8 mouse cellular contexts compared by ENCODE assay signal in genomic region chr7:129653791-129654271, GRCm38 (mm10).
DNase-seq lines count a peak whose midpoint lies in the region; ATAC-seq and TF ChIP-seq lines count a peak whose summit lies in the region.

No protein-coding gene starts in this region.

- 0 out of 2 replicates have a peak, but pooled peaks cover 2% of the 10 kb centered on the region for H3K27me3 ChIP-seq in embryonic facial prominence, embryonic 11.5 days (ENCODE audit: control insufficient read depth, insufficient read depth, low read length)
- 0 out of 2 replicates have a peak, but pooled peaks cover 4% of the 10 kb centered on the region for H3K27me3 ChIP-seq in limb, embryonic 15.5 days
- H3K27me3 ChIP-seq in midbrain, postnatal 0 days (ENCODE audit: insufficient read depth, low read length): no peaks in the 10 kb centered on the region
- no peaks in the 10 kb centered on the region for H3K27me3 ChIP-seq in stomach, embryonic 14.5 days (ENCODE audit: control insufficient read depth, insufficient read depth, low read length)

- peak; percentile 100 for TF ChIP-seq CTCF in midbrain, postnatal 0 days (IDR thresholded peaks at IDR 0.05)

- no peak overlapping the region for H3K27ac ChIP-seq in embryonic facial prominence, embryonic 11.5 days (replicated peaks; ENCODE audit: low read depth, low read length)
- peak overlapping the region; percentile 17; the same call in 1 of the 2 replicates for H3K27ac ChIP-seq in limb, embryonic 15.5 days
- H3K27ac ChIP-seq in midbrain, postnatal 0 days (ENCODE audit: low read depth, low read length): no peak overlapping the region
- H3K27ac ChIP-seq in stomach, embryonic 14.5 days (ENCODE audit: low read length): no peak overlapping the region

- DNase-seq in 416B (ENCODE audit: low read depth): peak; percentile 36
- peak; percentile 88 for DNase-seq in adrenal gland, postnatal 14 days
- peak; percentile 87 for DNase-seq in embryonic facial prominence, embryonic 11.5 days (ENCODE audit: low spot score)
- peak; percentile 33 to 86 for DNase-seq in heart, adult 18-20 months
- peak; percentile 81 for DNase-seq in kidney, adult 9 months
- peak; percentile 84 for DNase-seq in midbrain, postnatal 0 days (ENCODE audit: low spot score)

- H3K9me3 ChIP-seq in embryonic facial prominence, embryonic 11.5 days (replicated peaks; ENCODE audit: control insufficient read depth, low read length): no peaks in the 10 kb centered on the region
- H3K9me3 ChIP-seq in limb, embryonic 15.5 days: no peaks in the 10 kb centered on the region
- no peaks in the 10 kb centered on the region for H3K9me3 ChIP-seq in midbrain, postnatal 0 days (ENCODE audit: low read length)
- no peaks in the 10 kb centered on the region for H3K9me3 ChIP-seq in stomach, embryonic 14.5 days (ENCODE audit: control insufficient read depth, low read depth, low read length)

- ATAC-seq in embryonic facial prominence, embryonic 11.5 days (replicated peaks; ENCODE audit: insufficient number of reproducible peaks, low FRiP score, low TSS enrichment, low read depth): peak; percentile 30
- 0 out of 2 replicates have a peak, but pooled peaks have one; percentile 36 for ATAC-seq in limb, embryonic 15.5 days (ENCODE audit: insufficient number of reproducible peaks, low FRiP score, low TSS enrichment, low read depth)
- ATAC-seq in midbrain, postnatal 0 days (ENCODE audit: low FRiP score): peak; percentile 73
- 0 out of 2 replicates have a peak, but pooled peaks have one; percentile 29 for ATAC-seq in stomach, embryonic 14.5 days (ENCODE audit: insufficient number of reproducible peaks, insufficient read depth, low FRiP score, low read depth)

- H3K9ac ChIP-seq in embryonic facial prominence, embryonic 11.5 days (replicated peaks; ENCODE audit: low read length): no peak overlapping the region
- no peak overlapping the region for H3K9ac ChIP-seq in limb, embryonic 15.5 days
- no peak overlapping the region for H3K9ac ChIP-seq in midbrain, postnatal 0 days (replicated peaks; ENCODE audit: low read length, poor library complexity, severe bottlenecking)
- no peak overlapping the region for H3K9ac ChIP-seq in stomach, embryonic 14.5 days (replicated peaks; ENCODE audit: low read depth, low read length)

- WGBS in embryonic facial prominence, embryonic 11.5 days: 9% methylated on average over 11 of the region's 11 CpGs
- WGBS in limb, embryonic 15.5 days: 5% methylated on average over 11 of the region's 11 CpGs
- WGBS in midbrain, postnatal 0 days: 8% methylated on average over 11 of the region's 11 CpGs
- WGBS in stomach, embryonic 14.5 days: 9% methylated on average over 11 of the region's 11 CpGs

- no peak overlapping the region for H3K4me3 ChIP-seq in embryonic facial prominence, embryonic 11.5 days (ENCODE audit: low read depth, low read length)
- H3K4me3 ChIP-seq in limb, embryonic 15.5 days: no peak overlapping the region
- no peak overlapping the region for H3K4me3 ChIP-seq in midbrain, postnatal 0 days (ENCODE audit: low read depth, low read length)
- no peak overlapping the region for H3K4me3 ChIP-seq in stomach, embryonic 14.5 days (ENCODE audit: low read depth, low read length)

- H3K4me1 ChIP-seq in embryonic facial prominence, embryonic 11.5 days (ENCODE audit: control insufficient read depth, insufficient read depth, low read length): no peaks in the 10 kb centered on the region; the same call in 1 of the 2 replicates
- peaks cover 42% of the 10 kb centered on the region for H3K4me1 ChIP-seq in limb, embryonic 15.5 days
- H3K4me1 ChIP-seq in midbrain, postnatal 0 days (ENCODE audit: insufficient read depth, low read length): no peaks in the 10 kb centered on the region
- peaks cover 8% of the 10 kb centered on the region for H3K4me1 ChIP-seq in stomach, embryonic 14.5 days (ENCODE audit: control insufficient read depth, insufficient read depth, low read length)

- H3K4me2 ChIP-seq in embryonic facial prominence, embryonic 11.5 days (ENCODE audit: low read depth, low read length): no peak overlapping the region
- no peak overlapping the region for H3K4me2 ChIP-seq in limb, embryonic 15.5 days
- H3K4me2 ChIP-seq in midbrain, postnatal 0 days (ENCODE audit: low read depth, low read length, poor library complexity, severe bottlenecking): no peak overlapping the region
- H3K4me2 ChIP-seq in stomach, embryonic 14.5 days (replicated peaks; ENCODE audit: low read depth, low read length): no peak overlapping the region

- H3K36me3 ChIP-seq in embryonic facial prominence, embryonic 11.5 days (replicated peaks; ENCODE audit: control insufficient read depth, insufficient read depth, low read depth, low read length): no peaks in the 10 kb centered on the region
- no peaks in the 10 kb centered on the region for H3K36me3 ChIP-seq in limb, embryonic 15.5 days
- H3K36me3 ChIP-seq in midbrain, postnatal 0 days (ENCODE audit: insufficient read depth, low read length): no peaks in the 10 kb centered on the region
- H3K36me3 ChIP-seq in stomach, embryonic 14.5 days (ENCODE audit: control insufficient read depth, insufficient read depth, low read length): no peaks in the 10 kb centered on the region

Comparison
In these comparisons a context has a peak if more than half of its experiments do, and no peak if none do; other contexts are left out.
1. DNase-seq: peak in every context shown above with its lines; median percentile 88 in adrenal gland, postnatal 14 days; 87 in embryonic facial prominence, embryonic 11.5 days; 84 in midbrain, postnatal 0 days; 81 in kidney, adult 9 months; 60 in heart, adult 18-20 months; 36 in 416B.